Mouse (Mus musculus) liver, embryonic 16.5 days (tissue): ENCODE measurements around the gene Tcf21. TPM values are rescaled to one million over a fixed set of nuclear protein-coding genes. Genes with fewer than 3 reads are reported as not detected.

Experiments used
- ATAC-seq: fragments of 200-750 bp; cut with Nextera tagmentation; 2 replicates; pipeline ENCODE4 v1.8.0; 2017; ENCODE audit warnings: low read depth, mild to moderate bottlenecking, moderate number of reproducible peaks, moderate library complexity
- H3K27ac ChIP-seq: fragments of 300-500 bp; sonication (generic); 2 replicates; pipeline ENCODE4 v1.5.1; 2014; ENCODE audit warnings: mild to moderate bottlenecking, low read length
- H3K27me3 ChIP-seq: fragments of 300-500 bp; sonication (generic); 2 replicates; pipeline ENCODE4 v1.6.1; 2014; ENCODE audit warnings: low read depth, low read length, mixed read lengths; ENCODE audit not compliant: control insufficient read depth, insufficient read depth
- H3K36me3 ChIP-seq: fragments of 300-500 bp; sonication (generic); 2 replicates; pipeline ENCODE4 v1.6.1; 2014; ENCODE audit warnings: mild to moderate bottlenecking; ENCODE audit not compliant: control insufficient read depth, insufficient read depth
- H3K4me1 ChIP-seq: fragments of 300-500 bp; sonication (generic); 2 replicates; pipeline ENCODE4 v1.6.1; 2014; ENCODE audit warnings: low read depth, low read length, mixed read lengths; ENCODE audit not compliant: control insufficient read depth
- H3K4me2 ChIP-seq: fragments of 300-500 bp; sonication (generic); 2 replicates; pipeline ENCODE4 v1.6.1; 2014; ENCODE audit warnings: low read depth, low read length, mixed read lengths
- H3K4me3 ChIP-seq: fragments of 300-500 bp; sonication (generic); 2 replicates; pipeline ENCODE4 v1.5.1; 2014; ENCODE audit warnings: low read depth, mild to moderate bottlenecking, low read length
- H3K9ac ChIP-seq: fragments of 300-500 bp; sonication (generic); 2 replicates; pipeline ENCODE4 v1.6.1; 2014; ENCODE audit warnings: low read depth, low read length
- H3K9me3 ChIP-seq: fragments of 300-500 bp; sonication (generic); replicated peaks from 2 replicates; pipeline ENCODE4 v1.6.1; 2016; ENCODE audit warnings: low read length; ENCODE audit not compliant: control insufficient read depth
- whole genome bisulfite sequencing: fragments of 180-500 bp; shearing (Covaris S2); extraction: QIAGEN DNeasy Blood & Tissue Kit; methylation state at CpG from one replicate; pipeline ENCODE4 v1.1.7; 2014; ENCODE audit not compliant: insufficient replicate concordance; 5-methylcytosine and 5-hydroxymethylcytosine counted together
- polyA plus RNA-seq: library from polyadenylated mRNA; unstranded; fragments of >200 nt; fragmentation: Nextera tagmentation; extraction: Ambion mirVana; gene quantifications from 2 replicates; pipeline ENCODE4 v1.2.1, GENCODE M21; 2015

Tcf21 gene
- polyA plus RNA-seq, result 4.7 and 5.5 TPM in 2 replicates

DNA sequence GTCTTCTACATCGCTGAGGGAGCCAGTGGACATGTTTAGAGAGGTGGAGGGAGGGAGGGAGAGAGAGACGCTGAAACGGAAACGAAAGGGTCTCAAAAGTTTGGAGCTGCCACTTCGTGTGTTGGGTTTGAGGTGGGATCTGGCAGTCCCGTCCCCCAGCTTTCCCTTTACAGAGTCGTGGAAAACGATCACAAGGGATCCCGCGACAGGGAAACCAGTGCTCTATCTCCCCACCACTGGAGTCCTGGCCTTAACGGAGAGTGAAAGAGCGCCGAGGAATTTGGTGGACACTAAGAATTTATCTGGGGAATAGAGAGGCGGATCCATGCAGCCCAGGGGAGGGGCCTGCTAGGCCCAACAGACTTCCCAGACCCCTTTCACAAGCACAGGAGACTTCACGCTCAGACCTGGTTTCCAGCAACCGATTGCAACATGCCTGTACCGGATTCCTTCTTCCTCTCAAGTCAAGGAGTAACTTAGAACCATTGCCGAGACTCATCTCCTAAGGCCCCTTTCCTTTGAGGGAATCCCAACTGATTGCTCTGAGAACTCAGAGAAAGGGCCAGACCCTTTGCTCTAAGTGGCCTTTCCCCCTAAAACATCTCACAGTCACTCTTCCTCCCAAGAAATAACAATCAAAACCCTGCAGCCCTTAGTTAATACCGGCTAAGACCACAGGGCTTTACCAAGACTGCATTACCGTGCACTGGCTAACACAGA, at the start of gene Tcf21:
TSS of gene Tcf21 (minus strand) at position 304 of the 720 bp plus-strand sequence.
- H3K27me3 ChIP-seq, result peaks cover 60% of the 10 kb centered on the region
- 3% methylated on average over 20 of the region's 20 CpGs for WGBS
- H3K4me3 ChIP-seq, result peak within 1 kb of the TSS; percentile 3
- no peaks in the 10 kb centered on the region for H3K36me3 ChIP-seq
- ATAC-seq, result no peak
- H3K27ac ChIP-seq, result no peak within 1 kb of the TSS
- no peaks in the 10 kb centered on the region for H3K9me3 ChIP-seq
- H3K4me2 ChIP-seq, result no peak within 1 kb of the TSS
- no peak within 1 kb of the TSS for H3K9ac ChIP-seq
- no peaks in the 10 kb centered on the region for H3K4me1 ChIP-seq

GRCm38 (mm10) chr10:22868386-22868918, 48.5 kb upstream of the Tcf21 start:
- no peak overlapping the region for H3K27ac ChIP-seq
- no peak overlapping the region for H3K9ac ChIP-seq
- H3K4me1 ChIP-seq, result no peaks in the 10 kb centered on the region
- no peaks in the 10 kb centered on the region for H3K9me3 ChIP-seq
- no peaks in the 10 kb centered on the region for H3K36me3 ChIP-seq
- no peak overlapping the region for H3K4me2 ChIP-seq
- 43% methylated on average over 8 of the region's 8 CpGs for WGBS
- no peak for ATAC-seq
- H3K27me3 ChIP-seq, result no peaks in the 10 kb centered on the region
- no peak overlapping the region for H3K4me3 ChIP-seq

GRCm38 (mm10) chr10:22867210-22867609, 47.2 kb upstream of the Tcf21 start:
- Histone ChIP-seq H3K36me3 (no peaks in the 10 kb centered on the region), H3K27me3 (no peaks in the 10 kb centered on the region), H3K4me3 (no peak overlapping the region), H3K9ac (no peak overlapping the region), H3K9me3 (no peaks in the 10 kb centered on the region), H3K27ac (no peak overlapping the region), H3K4me1 (no peaks in the 10 kb centered on the region), H3K4me2 (no peak overlapping the region)
- 52% methylated on average over 2 of the region's 2 CpGs for WGBS
- ATAC-seq, result no peak

GRCm38 (mm10) chr10:22858111-22858510, 38.1 kb upstream of the Tcf21 start:
- Histone ChIP-seq H3K27ac (no peak overlapping the region), H3K27me3 (no peaks in the 10 kb centered on the region), H3K9me3 (no peaks in the 10 kb centered on the region), H3K9ac (no peak overlapping the region), H3K36me3 (no peaks in the 10 kb centered on the region), H3K4me2 (no peak overlapping the region), H3K4me1 (no peaks in the 10 kb centered on the region), H3K4me3 (no peak overlapping the region)
- ATAC-seq, result no peak
- WGBS, result 26% methylated on average over 9 of the region's 9 CpGs

DNA sequence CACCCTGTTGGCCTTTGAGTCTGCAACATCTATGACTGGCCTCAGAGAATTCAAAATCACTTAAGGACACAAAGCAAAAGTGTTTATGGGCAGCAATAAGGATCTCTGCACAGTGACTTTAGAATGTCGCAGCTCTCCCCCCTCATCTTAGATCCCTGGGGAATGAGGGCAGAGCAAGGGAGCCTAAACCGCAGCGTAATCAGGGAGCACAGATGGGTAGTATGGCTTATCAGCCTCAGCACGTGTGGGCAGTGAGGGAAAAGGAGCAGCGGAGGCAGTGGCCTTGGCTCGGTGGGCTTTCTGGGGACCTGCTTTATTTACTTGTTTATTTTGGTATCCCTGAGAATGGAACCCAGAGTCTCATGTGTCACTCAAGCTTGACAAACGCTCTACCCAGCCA, 34.4 kb upstream of the Tcf21 start:
- H3K9me3 ChIP-seq, result no peaks in the 10 kb centered on the region
- no peak; the same call in 1 of the 2 replicates for ATAC-seq
- H3K9ac ChIP-seq, result no peak overlapping the region
- H3K27me3 ChIP-seq, result no peaks in the 10 kb centered on the region
- no peak overlapping the region for H3K4me3 ChIP-seq
- no peaks in the 10 kb centered on the region for H3K36me3 ChIP-seq
- 21% methylated on average over 7 of the region's 7 CpGs for WGBS
- H3K4me2 ChIP-seq, result no peak overlapping the region
- no peaks in the 10 kb centered on the region for H3K4me1 ChIP-seq
- H3K27ac ChIP-seq, result no peak overlapping the region

DNA sequence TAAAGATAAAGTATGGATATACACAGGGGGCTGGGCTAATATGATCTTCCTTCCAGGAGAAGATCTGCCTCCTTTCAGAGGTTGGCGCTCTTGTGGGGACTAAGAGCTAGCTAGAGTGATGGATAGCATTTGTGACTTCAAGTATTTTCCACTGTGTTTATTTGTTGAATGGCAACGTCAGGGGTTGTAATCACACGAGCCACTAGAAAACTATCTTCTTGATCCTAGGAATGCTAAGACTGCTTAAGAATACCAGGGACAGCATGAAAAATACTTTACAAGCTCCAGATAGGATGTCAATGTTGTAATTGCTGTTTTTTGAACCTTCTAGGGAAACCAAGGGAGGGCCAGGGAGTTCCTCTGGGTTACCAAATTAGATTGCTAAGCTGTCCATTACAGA, 25.4 kb upstream of the Tcf21 start:
- no peak overlapping the region for H3K4me3 ChIP-seq
- H3K27me3 ChIP-seq, result peaks cover 24% of the 10 kb centered on the region
- no peak overlapping the region for H3K9ac ChIP-seq
- no peaks in the 10 kb centered on the region for H3K9me3 ChIP-seq
- H3K4me2 ChIP-seq, result no peak overlapping the region
- H3K4me1 ChIP-seq, result no peaks in the 10 kb centered on the region
- 25% methylated on average over 3 of the region's 3 CpGs for WGBS
- ATAC-seq, result no peak
- H3K27ac ChIP-seq, result no peak overlapping the region
- no peaks in the 10 kb centered on the region for H3K36me3 ChIP-seq

GRCm38 (mm10) chr10:22844731-22845130, 24.8 kb upstream of the Tcf21 start:
- no peak overlapping the region for H3K27ac ChIP-seq
- no peak overlapping the region for H3K4me2 ChIP-seq
- H3K4me3 ChIP-seq, result no peak overlapping the region
- peaks cover 24% of the 10 kb centered on the region for H3K27me3 ChIP-seq
- WGBS, result 21% methylated on average over 10 of the region's 10 CpGs
- ATAC-seq, result no peak
- H3K9ac ChIP-seq, result no peak overlapping the region
- no peaks in the 10 kb centered on the region for H3K36me3 ChIP-seq
- H3K9me3 ChIP-seq, result no peaks in the 10 kb centered on the region
- no peaks in the 10 kb centered on the region for H3K4me1 ChIP-seq

- Histone ChIP-seq H3K4me3 (no peak overlapping the region), H3K4me1 (no peaks in the 10 kb centered on the region), H3K27ac (no peak overlapping the region), H3K9ac (no peak overlapping the region), H3K4me2 (no peak overlapping the region), H3K27me3 (peaks cover 24% of the 10 kb centered on the region), H3K36me3 (no peaks in the 10 kb centered on the region), H3K9me3 (no peaks in the 10 kb centered on the region)
- WGBS, result 2% methylated on average over 26 of the region's 26 CpGs
- ATAC-seq, result no peak
These were observed 23.7 kb upstream of the Tcf21 start for GRCm38 (mm10) chr10:22843440-22844361.
